Mouse (Mus musculus): ENCODE data around the gene Rasal3. TPM values are rescaled to one million over a fixed set of nuclear protein-coding genes. Genes with fewer than 3 reads are reported as not detected.
A peak's percentile ranks its signal among the peaks of the same experiment; 100 is the strongest.

The Rasal3 gene
- polyA plus RNA-seq, 1 experiment from 2014 or later = 1.4 TPM

DNA sequence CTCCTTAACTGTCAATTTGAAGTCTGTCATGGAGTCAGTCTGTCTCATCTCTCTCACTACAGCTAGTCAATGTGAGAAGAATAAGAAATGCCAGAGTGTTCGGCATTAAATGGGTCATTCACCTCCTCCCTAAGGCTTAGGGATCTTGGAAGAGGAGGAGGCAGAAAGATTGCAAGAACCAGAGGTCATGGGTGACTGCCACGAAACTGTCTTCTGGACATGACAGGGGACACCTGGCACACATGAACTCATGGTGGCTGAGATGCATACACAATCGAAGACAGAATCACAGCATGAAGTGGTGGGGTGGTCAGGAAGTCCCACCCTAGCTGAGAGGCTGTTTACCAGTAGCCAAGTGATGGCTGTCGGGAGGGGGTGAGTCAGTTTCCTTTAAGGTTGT lies 30.9 kb upstream of the Rasal3 start:
- WGBS = 48% methylated on average over 4 of the region's 4 CpGs

DNA sequence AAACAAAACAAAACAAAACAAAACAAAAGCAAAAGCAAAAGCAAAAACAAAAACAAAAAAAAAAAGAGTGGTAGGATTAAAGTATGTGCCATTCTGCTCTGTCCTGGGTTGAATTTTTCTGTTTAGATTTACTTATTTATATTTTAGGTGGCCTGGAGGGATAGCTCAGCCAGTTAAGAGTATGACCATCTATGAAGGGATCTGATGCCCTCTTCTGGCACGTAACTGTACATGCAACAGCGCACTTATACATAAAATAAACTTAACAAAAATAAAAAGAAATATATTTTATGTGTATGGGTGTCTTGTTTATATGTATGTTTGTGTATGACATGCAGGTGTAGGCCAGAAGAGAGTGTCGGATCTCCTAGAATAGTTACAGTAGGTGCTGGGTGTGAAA lies 28.6 kb upstream of the Rasal3 start:
- Histone ChIP-seq H3K27ac (ENCODE audit: low read length) (no peak overlapping the region), H3K27me3 (replicated peaks; ENCODE audit: control insufficient read depth, insufficient read depth, low read length) (no peaks in the 10 kb centered on the region), H3K4me3 (ENCODE audit: low read length) (no peak overlapping the region), H3K4me1 (ENCODE audit: control insufficient read depth, insufficient read depth, low read length) (no peaks in the 10 kb centered on the region), H3K4me2 (ENCODE audit: low read depth, low read length) (no peak overlapping the region), H3K9ac (ENCODE audit: low read depth, low read length) (no peak overlapping the region), H3K36me3 (ENCODE audit: control insufficient read depth, insufficient read depth, low read length) (no peaks in the 10 kb centered on the region), H3K9me3 (ENCODE audit: control insufficient read depth, low read length) (no peaks in the 10 kb centered on the region)
- no peak for ATAC-seq
- 53% methylated on average over 3 of the region's 3 CpGs for WGBS

More for the DNA sequence above, 30.9 kb upstream of the Rasal3 start:
- no peaks in the 10 kb centered on the region for H3K36me3 ChIP-seq (ENCODE audit: control insufficient read depth, insufficient read depth, low read length)
- no peaks in the 10 kb centered on the region for H3K9me3 ChIP-seq (ENCODE audit: control insufficient read depth, low read length)
- H3K9ac ChIP-seq (ENCODE audit: low read depth, low read length) = no peak overlapping the region
- H3K4me2 ChIP-seq (ENCODE audit: low read depth, low read length) = no peak overlapping the region
- no peak overlapping the region for H3K4me3 ChIP-seq (ENCODE audit: low read length)
- H3K4me1 ChIP-seq (ENCODE audit: control insufficient read depth, insufficient read depth, low read length) = no peaks in the 10 kb centered on the region
- ATAC-seq = no peak
- H3K27ac ChIP-seq (ENCODE audit: low read length) = no peak overlapping the region
- no peaks in the 10 kb centered on the region for H3K27me3 ChIP-seq (replicated peaks; ENCODE audit: control insufficient read depth, insufficient read depth, low read length)

DNA sequence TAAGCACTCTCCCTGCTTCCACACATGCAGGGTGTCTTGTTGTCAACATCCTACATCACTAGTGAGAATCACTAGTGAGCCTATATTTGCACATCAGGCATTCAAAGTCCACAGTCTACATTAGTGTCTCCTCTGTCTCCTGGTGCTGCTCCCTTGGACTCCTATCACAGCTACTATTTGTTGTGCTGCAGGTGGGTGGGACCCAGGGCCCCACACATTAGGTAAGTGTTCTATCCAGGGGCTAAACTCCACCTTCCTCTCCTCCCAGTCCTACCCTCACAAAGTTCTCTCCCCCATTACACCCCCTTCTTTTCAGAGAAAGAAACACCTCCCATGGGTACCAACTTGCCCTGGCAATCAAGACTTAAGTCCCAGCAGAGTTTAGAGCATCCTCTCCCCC lies 23.2 kb upstream of the Rasal3 start:
- no peak overlapping the region for H3K9ac ChIP-seq (ENCODE audit: low read depth, low read length)
- no peak overlapping the region for H3K4me2 ChIP-seq (ENCODE audit: low read depth, low read length)
- H3K4me1 ChIP-seq (ENCODE audit: control insufficient read depth, insufficient read depth, low read length) = no peaks in the 10 kb centered on the region
- H3K4me3 ChIP-seq (ENCODE audit: low read length) = no peak overlapping the region
- H3K36me3 ChIP-seq (ENCODE audit: control insufficient read depth, insufficient read depth, low read length) = no peaks in the 10 kb centered on the region
- H3K9me3 ChIP-seq (ENCODE audit: control insufficient read depth, low read length) = no peaks in the 10 kb centered on the region
- H3K27me3 ChIP-seq (replicated peaks; ENCODE audit: control insufficient read depth, insufficient read depth, low read length) = no peaks in the 10 kb centered on the region
- no peak for ATAC-seq
- no peak overlapping the region for H3K27ac ChIP-seq (ENCODE audit: low read length)

DNA sequence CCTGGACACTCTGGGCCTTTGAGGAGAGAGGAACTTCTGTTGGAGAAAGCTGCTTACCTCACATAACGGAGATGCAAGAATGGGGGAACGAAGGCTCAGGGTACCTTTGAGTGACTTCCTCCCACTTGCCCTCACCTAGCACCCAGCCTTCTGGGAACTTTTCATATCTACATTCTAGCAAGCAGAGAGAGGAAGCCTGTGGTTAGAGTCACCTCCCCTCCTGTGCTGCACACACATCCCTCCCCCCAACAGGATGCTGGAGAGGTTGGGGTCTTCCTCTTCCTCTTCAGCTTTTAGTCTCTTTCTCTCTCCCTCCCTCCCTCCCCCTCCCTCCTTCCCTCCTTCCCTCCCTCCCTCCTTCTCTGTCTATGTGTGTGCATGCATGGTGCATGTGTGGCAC lies 20.7 kb upstream of the Rasal3 start, which contains the start of gene Pglyrp2:
Gene Pglyrp2, minus strand, starts transcription at position 134 of the 400 bp plus-strand sequence.
- Histone ChIP-seq H3K4me2 (ENCODE audit: low read depth, low read length) (no peak within 1 kb of the TSS), H3K9me3 (ENCODE audit: control insufficient read depth, low read length) (no peaks in the 10 kb centered on the region), H3K4me3 (ENCODE audit: low read length) (no peak within 1 kb of the TSS), H3K27me3 (replicated peaks; ENCODE audit: control insufficient read depth, insufficient read depth, low read length) (no peaks in the 10 kb centered on the region), H3K27ac (ENCODE audit: low read length) (no peak within 1 kb of the TSS), H3K9ac (ENCODE audit: low read depth, low read length) (no peak within 1 kb of the TSS), H3K4me1 (ENCODE audit: control insufficient read depth, insufficient read depth, low read length) (no peaks in the 10 kb centered on the region), H3K36me3 (ENCODE audit: control insufficient read depth, insufficient read depth, low read length) (no peaks in the 10 kb centered on the region)
- ATAC-seq = no peak
- WGBS = 87% methylated on average over 2 of the region's 2 CpGs

DNA sequence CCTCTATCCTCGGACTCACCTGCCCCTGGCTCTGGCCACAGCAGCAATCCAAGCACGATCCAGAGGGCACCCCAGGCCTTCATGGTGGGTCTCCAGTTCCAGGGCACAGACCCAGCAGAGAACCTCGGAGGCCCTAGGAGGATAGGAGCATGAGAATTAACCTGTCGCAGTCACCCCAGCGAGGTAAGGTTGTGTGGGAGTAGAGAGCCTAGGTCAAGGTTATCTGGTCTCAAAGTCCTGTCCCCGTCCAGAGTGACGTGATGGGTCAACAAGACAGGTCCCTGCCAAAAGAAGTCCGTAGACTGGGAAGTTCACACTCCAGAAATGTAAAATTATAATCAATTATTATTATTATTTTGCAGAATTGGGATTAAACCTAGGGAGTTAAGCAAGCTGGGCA lies 17.4 kb upstream of the Rasal3 start:
- Histone ChIP-seq H3K27ac (ENCODE audit: low read length) (no peak overlapping the region), H3K36me3 (ENCODE audit: control insufficient read depth, insufficient read depth, low read length) (no peaks in the 10 kb centered on the region), H3K4me1 (ENCODE audit: control insufficient read depth, insufficient read depth, low read length) (no peaks in the 10 kb centered on the region), H3K27me3 (replicated peaks; ENCODE audit: control insufficient read depth, insufficient read depth, low read length) (peaks cover 5% of the 10 kb centered on the region), H3K4me3 (ENCODE audit: low read length) (no peak overlapping the region), H3K9ac (ENCODE audit: low read depth, low read length) (no peak overlapping the region), H3K4me2 (ENCODE audit: low read depth, low read length) (no peak overlapping the region), H3K9me3 (ENCODE audit: control insufficient read depth, low read length) (no peaks in the 10 kb centered on the region)
- ATAC-seq = no peak
- WGBS = 87% methylated on average over 8 of the region's 8 CpGs

DNA sequence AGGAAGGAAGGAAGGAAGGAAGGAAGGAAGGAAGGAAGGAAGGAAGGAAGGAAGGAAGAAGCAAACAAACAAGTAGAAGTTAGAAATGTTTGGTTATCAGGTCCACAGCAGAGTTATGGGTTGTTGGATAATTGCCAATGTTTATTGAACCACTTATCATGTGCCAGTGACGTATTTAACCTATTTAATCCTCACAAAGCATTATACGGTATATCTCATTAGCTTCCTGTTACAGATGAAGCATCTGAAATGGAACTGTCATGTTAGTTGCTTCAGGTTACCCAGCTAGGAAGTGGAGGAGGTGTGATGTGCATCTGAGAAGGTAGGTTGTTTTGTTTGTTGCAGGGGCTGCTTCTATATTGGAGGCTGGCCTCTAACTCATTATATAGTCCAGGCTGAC lies 16.6 kb upstream of the Rasal3 start:
- ATAC-seq = no peak

DNA sequence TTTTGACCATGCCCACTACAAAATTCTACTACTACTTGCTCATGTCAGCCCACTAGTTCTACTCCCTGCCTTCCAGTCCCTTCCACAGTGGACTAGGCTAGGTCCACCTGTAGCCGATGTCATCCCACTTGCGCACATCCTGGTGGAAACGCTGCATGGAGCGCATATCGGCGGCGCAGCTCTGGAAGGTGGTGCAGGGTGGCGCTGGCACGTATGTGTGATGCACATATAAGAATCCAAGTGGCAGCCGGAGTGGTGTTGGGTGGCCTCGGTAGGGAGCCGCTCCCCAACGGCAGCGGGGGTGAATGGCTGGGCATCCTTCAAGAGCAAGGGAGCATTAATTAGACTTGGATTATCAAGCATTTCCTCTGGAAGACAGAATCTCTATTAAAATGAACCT lies 13.4 kb upstream of the Rasal3 start:
- Histone ChIP-seq H3K4me2 (ENCODE audit: low read depth, low read length) (no peak overlapping the region), H3K4me1 (ENCODE audit: control insufficient read depth, insufficient read depth, low read length) (no peaks in the 10 kb centered on the region), H3K9me3 (ENCODE audit: control insufficient read depth, low read length) (no peaks in the 10 kb centered on the region), H3K27ac (ENCODE audit: low read length) (no peak overlapping the region), H3K4me3 (ENCODE audit: low read length) (no peak overlapping the region), H3K9ac (ENCODE audit: low read depth, low read length) (no peak overlapping the region), H3K27me3 (replicated peaks; ENCODE audit: control insufficient read depth, insufficient read depth, low read length) (peaks cover 15% of the 10 kb centered on the region), H3K36me3 (ENCODE audit: control insufficient read depth, insufficient read depth, low read length) (no peaks in the 10 kb centered on the region)
- WGBS = 91% methylated on average over 14 of the region's 14 CpGs
- no peak for ATAC-seq

More for the DNA sequence above, 16.6 kb upstream of the Rasal3 start:
- Histone ChIP-seq H3K4me2 (ENCODE audit: low read depth, low read length) (no peak overlapping the region), H3K27me3 (replicated peaks; ENCODE audit: control insufficient read depth, insufficient read depth, low read length) (peaks cover 13% of the 10 kb centered on the region), H3K9me3 (ENCODE audit: control insufficient read depth, low read length) (no peaks in the 10 kb centered on the region), H3K27ac (ENCODE audit: low read length) (no peak overlapping the region), H3K4me3 (ENCODE audit: low read length) (no peak overlapping the region), H3K9ac (ENCODE audit: low read depth, low read length) (no peak overlapping the region), H3K36me3 (ENCODE audit: control insufficient read depth, insufficient read depth, low read length) (no peaks in the 10 kb centered on the region), H3K4me1 (ENCODE audit: control insufficient read depth, insufficient read depth, low read length) (no peaks in the 10 kb centered on the region)
- 47% methylated on average over 2 of the region's 2 CpGs for WGBS

DNA sequence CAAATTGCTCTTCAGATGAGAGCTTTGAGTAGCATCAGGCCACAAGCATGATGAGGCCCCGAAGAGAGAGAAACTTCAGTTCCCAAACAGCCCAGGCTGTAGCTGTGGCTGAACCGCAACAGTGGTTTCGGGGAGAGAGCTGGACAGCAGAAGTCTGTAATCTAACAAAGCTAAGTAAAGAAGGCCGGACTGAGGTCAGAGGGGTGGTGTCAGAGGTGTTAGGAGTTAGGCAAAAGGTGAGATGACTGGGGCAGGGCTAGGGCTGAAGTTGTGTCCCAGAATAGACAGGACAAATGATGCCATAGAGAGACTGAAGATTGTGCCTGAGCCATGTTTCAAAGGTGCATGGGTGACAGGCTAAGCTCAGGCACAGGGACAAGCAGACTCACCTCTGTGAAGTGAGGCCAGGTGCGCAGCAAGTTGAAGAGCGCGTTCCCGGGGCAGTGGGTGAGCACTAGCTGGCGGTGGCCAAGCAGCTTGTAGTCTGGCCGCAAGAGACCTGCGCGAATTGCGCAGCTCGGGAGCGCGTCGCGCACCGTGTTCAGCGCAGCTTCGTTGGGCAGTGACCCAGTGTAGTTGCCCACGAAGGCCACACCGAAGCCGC lies 12.1 kb upstream of the Rasal3 start:
- H3K27ac ChIP-seq (ENCODE audit: low read length) = no peak overlapping the region
- H3K27me3 ChIP-seq (replicated peaks; ENCODE audit: control insufficient read depth, insufficient read depth, low read length) = peaks cover 15% of the 10 kb centered on the region
- H3K9me3 ChIP-seq (ENCODE audit: control insufficient read depth, low read length) = no peaks in the 10 kb centered on the region
- H3K4me3 ChIP-seq (ENCODE audit: low read length) = no peak overlapping the region
- no peak for ATAC-seq
- WGBS = 31% methylated on average over 24 of the region's 24 CpGs
- H3K9ac ChIP-seq (ENCODE audit: low read depth, low read length) = no peak overlapping the region
- H3K4me1 ChIP-seq (ENCODE audit: control insufficient read depth, insufficient read depth, low read length) = no peaks in the 10 kb centered on the region
- no peak overlapping the region for H3K4me2 ChIP-seq (ENCODE audit: low read depth, low read length)
- H3K36me3 ChIP-seq (ENCODE audit: control insufficient read depth, insufficient read depth, low read length) = no peaks in the 10 kb centered on the region

DNA sequence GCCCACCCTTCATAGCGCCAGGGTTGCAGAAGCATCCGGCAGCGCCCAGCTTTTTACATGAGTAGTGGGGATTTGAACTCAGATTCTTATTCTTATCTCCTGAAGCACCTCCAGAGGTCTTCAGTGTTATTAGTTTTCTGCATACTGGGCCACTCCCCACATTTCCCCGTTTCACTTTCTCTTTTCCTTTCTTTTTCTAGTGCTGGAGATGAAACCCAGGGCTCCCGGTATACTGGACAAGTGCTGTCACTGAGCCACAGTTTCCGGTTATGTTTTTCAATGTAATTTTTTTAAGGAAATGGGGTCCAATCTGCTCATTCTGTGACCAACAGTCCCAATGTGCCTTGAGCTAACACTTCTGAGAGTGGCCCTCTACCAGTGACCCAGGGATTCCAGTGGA lies 8.5 kb upstream of the Rasal3 start:
- Histone ChIP-seq H3K9ac (ENCODE audit: low read depth, low read length) (no peak overlapping the region), H3K9me3 (ENCODE audit: control insufficient read depth, low read length) (no peaks in the 10 kb centered on the region), H3K4me2 (ENCODE audit: low read depth, low read length) (no peak overlapping the region), H3K27ac (ENCODE audit: low read length) (no peak overlapping the region), H3K4me1 (ENCODE audit: control insufficient read depth, insufficient read depth, low read length) (no peaks in the 10 kb centered on the region), H3K4me3 (ENCODE audit: low read length) (no peak overlapping the region), H3K27me3 (replicated peaks; ENCODE audit: control insufficient read depth, insufficient read depth, low read length) (peaks cover 15% of the 10 kb centered on the region), H3K36me3 (ENCODE audit: control insufficient read depth, insufficient read depth, low read length) (no peaks in the 10 kb centered on the region)
- ATAC-seq = no peak
- WGBS = 81% methylated on average over 6 of the region's 6 CpGs

DNA sequence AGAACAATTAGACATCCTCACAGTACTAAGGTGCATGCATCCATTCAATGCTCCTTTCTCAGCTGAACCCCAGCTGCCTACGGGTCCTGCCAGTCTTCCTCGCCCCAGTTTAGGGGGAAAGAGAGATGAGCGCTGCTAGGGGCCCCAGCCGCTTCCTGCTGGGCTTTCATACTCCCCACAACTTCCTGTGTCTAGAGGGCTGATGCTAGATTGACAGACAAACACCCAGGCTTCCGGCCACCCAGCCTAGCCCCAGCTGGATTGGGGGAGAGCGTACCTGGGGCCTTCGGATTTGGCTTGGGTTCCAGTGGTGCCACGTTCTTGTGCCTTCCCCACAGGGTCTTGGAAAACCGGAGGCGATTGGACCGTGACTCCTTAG lies 615 bp downstream of the Rasal3 start:
- H3K9ac ChIP-seq (ENCODE audit: low read depth, low read length) = 0 out of 2 replicates have a peak overlapping the region, but pooled peaks have one; percentile 8
- peaks cover 5% of the 10 kb centered on the region for H3K27me3 ChIP-seq (replicated peaks; ENCODE audit: control insufficient read depth, insufficient read depth, low read length)
- WGBS = 65% methylated on average over 11 of the region's 11 CpGs
- H3K27ac ChIP-seq (ENCODE audit: low read length) = no peak overlapping the region
- no peak overlapping the region for H3K4me2 ChIP-seq (ENCODE audit: low read depth, low read length)
- H3K4me3 ChIP-seq (ENCODE audit: low read length) = peak overlapping the region; percentile 14; the same call in 1 of the 2 replicates
- H3K36me3 ChIP-seq (ENCODE audit: control insufficient read depth, insufficient read depth, low read length) = no peaks in the 10 kb centered on the region
- no peaks in the 10 kb centered on the region for H3K4me1 ChIP-seq (ENCODE audit: control insufficient read depth, insufficient read depth, low read length)
- no peak for ATAC-seq
- H3K9me3 ChIP-seq (ENCODE audit: control insufficient read depth, low read length) = no peaks in the 10 kb centered on the region

Measured in intestine, embryonic 16.5 days (tissue).